Mouse (Mus musculus): ENCODE measurements at regions not wholly inside any gene's neighbourhood (a gene's known extent, or its start where the extent isn't known, plus 50 kb on each side); places are given as distances from the start of the nearest gene placed in this dataset.
"Not testable (repeated sequence)": the region's sequence is repeated elsewhere in the genome, so short reads cannot be mapped to it uniquely, and the experiment has no call there.

GRCm38 (mm10) chr1:128535537-128536150 is 56.4 kb downstream of the Cxcr4 start:
- DNase-seq (ENCODE audit: low spot score): no peak

DNA sequence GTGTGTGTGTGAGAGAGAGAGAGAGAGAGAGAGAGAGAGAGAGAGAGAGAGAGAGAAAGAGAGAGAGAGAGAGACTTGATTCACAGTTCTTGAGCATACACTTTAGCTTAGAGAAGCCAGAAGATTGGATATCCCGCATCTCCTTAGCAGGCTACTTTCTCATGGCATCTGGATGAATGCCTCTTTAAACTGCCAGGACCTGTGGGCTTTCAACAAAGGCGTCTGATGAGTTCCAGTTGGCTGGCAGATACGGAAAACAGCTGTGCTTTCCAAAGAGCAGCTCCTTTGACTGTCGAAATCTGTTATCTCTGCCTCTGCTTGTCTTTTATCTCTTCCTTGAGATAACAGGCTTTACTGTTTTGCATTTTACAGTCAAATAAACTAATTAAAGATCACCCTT is 59.5 kb downstream of the Cxcr4 start:
- no peak for DNase-seq (ENCODE audit: low spot score)

DNA sequence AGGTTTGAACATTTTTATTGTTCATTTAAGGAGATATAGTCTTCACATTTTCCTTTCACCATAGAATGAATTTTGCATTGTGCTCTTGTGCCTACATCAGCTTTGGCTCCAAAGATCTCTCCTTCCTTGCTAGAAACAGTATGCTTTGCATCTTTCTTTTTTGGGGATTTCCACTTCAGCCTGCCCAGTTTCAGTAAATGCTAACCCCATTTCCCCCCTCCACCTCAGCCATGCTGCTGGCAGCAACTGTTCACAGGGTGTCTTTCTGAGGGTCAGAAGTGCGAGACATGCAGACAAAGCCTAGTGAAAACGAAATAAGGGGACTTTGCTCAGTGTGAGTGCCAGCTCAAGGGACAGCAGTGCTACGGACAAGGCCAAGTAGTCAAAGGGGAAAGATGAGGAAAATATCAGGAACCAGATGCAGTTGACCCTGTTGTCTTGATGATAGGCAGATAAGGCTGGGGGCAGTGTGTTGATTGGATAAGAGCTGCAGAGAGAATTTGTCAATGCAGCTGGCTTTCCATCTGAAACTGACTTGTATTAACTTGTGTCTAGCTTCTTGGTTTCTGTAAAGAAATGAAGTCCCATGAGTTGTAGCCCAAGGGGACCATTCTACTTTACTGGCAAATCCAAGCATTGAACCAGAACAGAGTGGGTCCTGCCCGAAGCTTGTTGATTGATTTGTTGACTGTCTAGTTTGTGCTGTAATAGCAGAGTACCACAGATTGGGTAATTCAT is 62.1 kb downstream of the Cxcr4 start:
- DNase-seq (ENCODE audit: low spot score): no peak

GRCm38 (mm10) chr1:128519234-128519633 is 72.9 kb downstream of the Cxcr4 start:
- no peak for DNase-seq (ENCODE audit: low spot score)

GRCm38 (mm10) chr1:128518514-128518913 is 73.6 kb downstream of the Cxcr4 start:
- no peak for DNase-seq (ENCODE audit: low spot score)

DNA sequence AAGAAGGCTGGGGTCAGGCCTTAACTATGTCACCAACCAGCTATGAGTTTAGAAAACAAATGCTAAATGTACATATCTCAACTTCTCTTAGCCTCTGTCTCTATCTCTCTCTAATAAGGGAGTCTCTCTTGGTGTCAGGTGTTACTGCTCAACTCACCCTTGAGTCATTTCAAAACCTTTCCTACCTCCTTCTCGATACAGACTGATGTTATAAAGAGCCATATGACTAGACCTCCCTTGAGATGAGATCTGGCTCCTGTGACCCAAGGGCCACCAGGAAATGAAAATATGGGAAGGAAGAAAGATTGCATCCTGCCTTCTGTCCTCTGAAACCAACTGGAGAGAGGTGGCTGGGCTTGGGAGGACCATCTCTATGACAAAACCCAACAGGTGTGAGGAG is 74.7 kb downstream of the Cxcr4 start:
- DNase-seq (ENCODE audit: low spot score): no peak

GRCm38 (mm10) chr1:128514327-128514726 is 77.8 kb downstream of the Cxcr4 start:
- DNase-seq (ENCODE audit: low spot score): no peak

GRCm38 (mm10) chr1:128513911-128514310 is 78.2 kb downstream of the Cxcr4 start:
- no peak for DNase-seq (ENCODE audit: low spot score)

- DNase-seq (ENCODE audit: low spot score): no peak
These were observed 78.9 kb downstream of the Cxcr4 start for GRCm38 (mm10) chr1:128513153-128513552.

- no peak for DNase-seq (ENCODE audit: low spot score)
These were observed 83.2 kb downstream of the Cxcr4 start for GRCm38 (mm10) chr1:128508816-128509461.

- no peak for DNase-seq (ENCODE audit: low spot score)
These were observed 85.4 kb downstream of the Cxcr4 start for GRCm38 (mm10) chr1:128506551-128507313.

DNA sequence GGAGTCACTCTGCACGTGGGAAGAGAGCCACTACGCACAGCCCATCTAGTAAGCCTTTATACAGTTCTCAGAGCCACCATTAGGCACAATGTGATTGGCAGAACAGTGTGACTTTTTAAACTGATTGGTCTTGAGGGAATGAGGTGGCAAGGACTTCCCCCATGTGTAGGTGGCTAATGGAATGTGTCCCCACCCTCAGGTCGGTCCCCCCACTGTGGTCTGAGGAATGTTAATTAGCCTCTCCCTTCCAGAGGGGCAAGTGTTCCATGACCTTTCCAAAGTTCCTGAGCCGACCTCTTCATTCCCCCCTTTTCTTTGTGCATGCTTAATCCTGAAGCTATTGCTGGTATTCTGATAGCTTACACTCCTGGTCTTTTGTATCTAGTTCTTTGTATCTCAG is 87.2 kb upstream of the Dars start:
- DNase-seq (ENCODE audit: low spot score): no peak

GRCm38 (mm10) chr1:128498042-128498772 is 81.0 kb upstream of the Dars start:
- DNase-seq (ENCODE audit: low spot score): no peak

DNA sequence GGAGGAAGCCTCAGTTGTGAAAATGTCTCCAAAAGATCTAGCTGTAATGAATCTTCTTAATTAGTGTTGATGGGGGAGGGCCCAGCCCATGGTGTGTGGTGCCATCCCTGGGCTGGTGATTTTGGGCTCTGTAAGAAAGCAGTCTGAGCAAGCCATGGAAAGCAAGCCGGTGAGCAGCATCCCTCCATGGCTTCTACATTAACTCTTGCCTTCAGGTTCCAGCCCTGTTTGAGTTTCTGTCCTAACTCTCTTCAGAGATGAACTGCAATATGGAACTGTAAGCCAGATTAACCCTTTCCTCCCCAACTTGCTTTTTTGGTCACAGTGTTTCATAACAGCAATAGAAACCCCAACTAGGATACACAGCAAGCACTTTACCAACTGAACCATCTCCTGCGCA is 75.1 kb upstream of the Dars start:
- DNase-seq (ENCODE audit: low spot score): no peak

- DNase-seq (ENCODE audit: low spot score): not testable (repeated sequence)
These were observed 70.0 kb upstream of the Dars start for GRCm38 (mm10) chr1:128487181-128487580.

- DNase-seq (ENCODE audit: low spot score): no peak
These were observed 61.2 kb upstream of the Dars start for GRCm38 (mm10) chr1:128478376-128478775.

DNA sequence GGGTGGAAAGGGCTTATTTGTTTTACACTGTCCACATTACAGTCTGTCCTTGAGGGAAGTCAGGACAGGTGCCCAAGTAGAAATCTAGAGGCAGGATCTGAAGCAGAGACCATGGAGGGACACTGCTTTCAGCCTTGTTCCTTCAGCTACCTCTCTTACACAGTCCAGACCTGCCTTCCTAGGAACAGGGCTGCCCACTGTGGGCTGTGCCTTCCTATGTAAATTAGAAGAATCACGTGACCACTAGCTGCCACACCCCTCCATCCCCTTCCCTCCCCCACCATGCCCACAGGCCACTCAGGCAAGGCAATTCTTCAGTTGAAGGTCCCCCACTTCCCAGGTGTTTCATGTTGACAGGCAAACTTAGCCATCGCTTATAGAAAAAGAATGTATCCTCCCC is 60.5 kb upstream of the Dars start:
- DNase-seq (ENCODE audit: low spot score): no peak

DNA sequence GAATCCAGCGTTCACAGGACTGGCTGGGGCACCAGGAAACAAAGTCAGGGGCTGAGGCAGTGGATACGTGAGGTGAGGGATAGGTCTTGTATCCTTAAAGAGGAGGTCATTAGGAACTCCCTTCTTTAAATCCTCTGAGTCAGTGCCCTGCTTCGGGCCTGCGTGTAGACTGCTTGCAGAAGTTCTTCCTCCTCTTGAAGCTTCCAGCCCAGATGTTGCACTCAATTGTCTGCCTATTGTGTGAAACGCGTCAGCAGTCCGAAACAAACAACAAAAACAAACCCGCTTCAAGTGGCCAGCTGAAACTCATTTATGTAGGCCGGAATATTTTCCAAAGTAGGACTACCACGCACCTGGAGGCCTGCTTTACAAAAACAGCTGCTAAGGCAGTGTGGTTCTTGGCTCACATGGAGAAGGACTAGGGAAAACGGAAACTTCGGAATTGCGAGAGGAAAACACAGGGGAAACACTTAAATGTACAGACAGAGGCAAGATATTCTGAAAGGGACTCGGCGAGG is 55.6 kb upstream of the Dars start:
- DNase-seq (ENCODE audit: low spot score): no peak

GRCm38 (mm10) chr1:128472022-128472712 is 55.0 kb upstream of the Dars start:
- peak; percentile 25 for DNase-seq (ENCODE audit: low spot score)

- no peak for DNase-seq (ENCODE audit: low spot score)
These were observed 53.6 kb upstream of the Dars start for GRCm38 (mm10) chr1:128470786-128471185.

GRCm38 (mm10) chr1:128469054-128469453 is 51.9 kb upstream of the Dars start:
- no peak for DNase-seq (ENCODE audit: low spot score)

Data from gastrocnemius, adult 18-20 months (tissue).